Mouse (Mus musculus) kidney, embryonic 16.5 days (tissue): ENCODE results near the gene Gm20696. TPM values are rescaled to one million over a fixed set of nuclear protein-coding genes. Genes with fewer than 3 reads are reported as not detected.

Experiments used
- ATAC-seq: fragments of 200-750 bp; cut with Nextera tagmentation; 2 replicates; pipeline ENCODE4 v1.8.0; 2017; ENCODE audit warnings: moderate TSS enrichment; ENCODE audit not compliant: low FRiP score, low TSS enrichment
- H3K27ac ChIP-seq: fragments of 300-500 bp; sonication (generic); 2 replicates; pipeline ENCODE4 v1.5.1; 2014; ENCODE audit warnings: low read length
- H3K27me3 ChIP-seq: fragments of 300-500 bp; sonication (generic); 2 replicates; pipeline ENCODE4 v1.6.1; 2014; ENCODE audit warnings: low read length, control low read depth, mixed read lengths; ENCODE audit not compliant: insufficient read depth
- H3K36me3 ChIP-seq: fragments of 300-500 bp; sonication (generic); 2 replicates; pipeline ENCODE4 v1.6.1; 2014; ENCODE audit warnings: low read length, control low read depth, mixed read lengths; ENCODE audit not compliant: insufficient read depth
- H3K4me1 ChIP-seq: fragments of 300-500 bp; sonication (generic); 2 replicates; pipeline ENCODE4 v1.6.1; 2014; ENCODE audit warnings: low read length, control low read depth, mixed read lengths; ENCODE audit not compliant: insufficient read depth
- H3K4me2 ChIP-seq: fragments of 300-500 bp; sonication (generic); replicated peaks from 2 replicates; pipeline ENCODE4 v1.6.1; 2014; ENCODE audit warnings: low read depth, low read length
- H3K4me3 ChIP-seq: fragments of 300-500 bp; sonication (generic); 2 replicates; pipeline ENCODE4 v1.5.1; 2014; ENCODE audit warnings: mild to moderate bottlenecking, low read length
- H3K9ac ChIP-seq: fragments of 300-500 bp; sonication (generic); replicated peaks from 2 replicates; pipeline ENCODE4 v1.6.1; 2014; ENCODE audit warnings: low read length
- H3K9me3 ChIP-seq: fragments of 300-500 bp; sonication (generic); 2 replicates; pipeline ENCODE4 v1.6.1; 2016; ENCODE audit warnings: low read length, control low read depth
- WGBS: fragments of 180-500 bp; shearing (Covaris S2); extraction: QIAGEN DNeasy Blood & Tissue Kit; methylation state at CpG from one replicate; pipeline ENCODE4 v1.1.7; 2014; 5-methylcytosine and 5-hydroxymethylcytosine counted together
- polyA plus RNA-seq: library from polyadenylated mRNA; unstranded; fragments of >200 nt; fragmentation: Nextera tagmentation; extraction: Ambion mirVana; gene quantifications from 2 replicates; pipeline ENCODE4 v1.2.1, GENCODE M21; 2015

The Gm20696 gene
- polyA plus RNA-seq, 1 experiment from 2014 or later, result 1.7 TPM

- no peak overlapping the region for H3K4me3 ChIP-seq
- no peak for ATAC-seq
- H3K4me1 ChIP-seq, result peaks cover 4% of the 10 kb centered on the region; the same call in 1 of the 2 replicates
- no peak overlapping the region for H3K9ac ChIP-seq
- no peak overlapping the region for H3K4me2 ChIP-seq
- 85% methylated on average over 3 of the region's 3 CpGs for whole genome bisulfite sequencing
- H3K27ac ChIP-seq, result no peak overlapping the region
- H3K36me3 ChIP-seq, result no peaks in the 10 kb centered on the region
- no peaks in the 10 kb centered on the region for H3K9me3 ChIP-seq
- no peaks in the 10 kb centered on the region for H3K27me3 ChIP-seq
Measured at GRCm38 (mm10) chr6:99343815-99344214, 322.8 kb downstream of the Gm20696 start.

- Histone ChIP-seq H3K9me3 (no peaks in the 10 kb centered on the region), H3K9ac (no peak overlapping the region), H3K4me2 (no peak overlapping the region), H3K27me3 (no peaks in the 10 kb centered on the region), H3K4me3 (no peak overlapping the region), H3K27ac (no peak overlapping the region), H3K36me3 (no peaks in the 10 kb centered on the region), H3K4me1 (peaks cover 16% of the 10 kb centered on the region)
- ATAC-seq, result no peak
- whole genome bisulfite sequencing, result 95% methylated on average over 3 of the region's 3 CpGs
Measured at GRCm38 (mm10) chr6:99342416-99342815, 324.2 kb downstream of the Gm20696 start.

- no peaks in the 10 kb centered on the region for H3K27me3 ChIP-seq
- no peak overlapping the region for H3K27ac ChIP-seq
- H3K36me3 ChIP-seq, result no peaks in the 10 kb centered on the region
- H3K4me2 ChIP-seq, result no peak overlapping the region
- H3K9ac ChIP-seq, result no peak overlapping the region
- 88% methylated on average over 4 of the region's 4 CpGs for WGBS
- peaks cover 28% of the 10 kb centered on the region for H3K4me1 ChIP-seq
- no peaks in the 10 kb centered on the region for H3K9me3 ChIP-seq
- no peak overlapping the region for H3K4me3 ChIP-seq
- ATAC-seq, result no peak
Measured at GRCm38 (mm10) chr6:99340902-99341301, 325.7 kb downstream of the Gm20696 start.

GRCm38 (mm10) chr6:99339986-99340721, 326.4 kb downstream of the Gm20696 start:
- WGBS, result 89% methylated on average over 10 of the region's 10 CpGs

DNA sequence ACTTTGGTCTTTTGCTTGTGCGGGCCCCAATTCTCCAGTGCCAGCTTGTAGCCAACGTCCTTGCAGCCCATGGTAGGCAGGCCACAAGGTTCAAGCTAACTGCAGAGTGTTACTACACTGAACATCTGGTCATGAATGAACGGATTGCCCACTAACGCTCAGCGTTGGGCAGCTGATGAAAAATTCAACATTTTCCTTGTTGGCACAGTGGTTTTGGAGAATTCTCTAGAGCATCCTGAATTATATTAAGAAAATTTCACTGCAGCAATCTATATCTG, 327.3 kb downstream of the Gm20696 start:
- no peak overlapping the region for H3K4me3 ChIP-seq

More at GRCm38 (mm10) chr6:99339986-99340721, 326.4 kb downstream of the Gm20696 start:
- Histone ChIP-seq H3K4me1 (peaks cover 35% of the 10 kb centered on the region), H3K9me3 (no peaks in the 10 kb centered on the region), H3K27ac (no peak overlapping the region), H3K4me2 (no peak overlapping the region), H3K36me3 (no peaks in the 10 kb centered on the region), H3K27me3 (no peaks in the 10 kb centered on the region), H3K9ac (no peak overlapping the region), H3K4me3 (no peak overlapping the region)
- ATAC-seq, result no peak

GRCm38 (mm10) chr6:99338593-99339342, 327.8 kb downstream of the Gm20696 start:
- Histone ChIP-seq H3K27ac (no peak overlapping the region), H3K4me2 (no peak overlapping the region), H3K4me1 (peaks cover 36% of the 10 kb centered on the region), H3K9ac (no peak overlapping the region), H3K4me3 (no peak overlapping the region), H3K27me3 (no peaks in the 10 kb centered on the region), H3K9me3 (no peaks in the 10 kb centered on the region), H3K36me3 (no peaks in the 10 kb centered on the region)
- no peak for ATAC-seq
- WGBS, result 45% methylated on average over 9 of the region's 9 CpGs

More for the DNA sequence above, 327.3 kb downstream of the Gm20696 start:
- H3K9me3 ChIP-seq, result no peaks in the 10 kb centered on the region
- no peak overlapping the region for H3K27ac ChIP-seq
- no peak for ATAC-seq
- H3K9ac ChIP-seq, result no peak overlapping the region
- WGBS, result 33% methylated on average over 5 of the region's 5 CpGs
- H3K4me1 ChIP-seq, result peaks cover 36% of the 10 kb centered on the region
- H3K36me3 ChIP-seq, result no peaks in the 10 kb centered on the region
- H3K4me2 ChIP-seq, result no peak overlapping the region
- H3K27me3 ChIP-seq, result no peaks in the 10 kb centered on the region

- ATAC-seq, result no peak
- Histone ChIP-seq H3K27me3 (peaks cover under 1% of the 10 kb centered on the region; the same call in 1 of the 2 replicates), H3K4me2 (no peak overlapping the region), H3K9me3 (no peaks in the 10 kb centered on the region), H3K4me3 (no peak overlapping the region), H3K4me1 (peaks cover 36% of the 10 kb centered on the region), H3K36me3 (no peaks in the 10 kb centered on the region), H3K27ac (no peak overlapping the region), H3K9ac (no peak overlapping the region)
- WGBS, result 25% methylated on average over 3 of the region's 3 CpGs
Measured at GRCm38 (mm10) chr6:99338174-99338573, 328.4 kb downstream of the Gm20696 start.

GRCm38 (mm10) chr6:99337575-99337974, 329.0 kb downstream of the Gm20696 start:
- H3K9ac ChIP-seq, result no peak overlapping the region
- ATAC-seq, result no peak
- no peaks in the 10 kb centered on the region for H3K9me3 ChIP-seq
- H3K4me2 ChIP-seq, result no peak overlapping the region
- H3K4me1 ChIP-seq, result peaks cover 36% of the 10 kb centered on the region
- peaks cover 2% of the 10 kb centered on the region; the same call in 1 of the 2 replicates for H3K27me3 ChIP-seq
- no peak overlapping the region for H3K4me3 ChIP-seq
- 36% methylated on average over 6 of the region's 6 CpGs for WGBS
- H3K36me3 ChIP-seq, result no peaks in the 10 kb centered on the region
- 0 out of 2 replicates have a peak overlapping the region, but pooled peaks have one; percentile 16 for H3K27ac ChIP-seq

GRCm38 (mm10) chr6:99336191-99336590, 330.4 kb downstream of the Gm20696 start:
- H3K9me3 ChIP-seq, result no peaks in the 10 kb centered on the region
- no peak overlapping the region for H3K9ac ChIP-seq
- WGBS, result 12% methylated on average over 5 of the region's 5 CpGs
- no peak for ATAC-seq
- H3K4me3 ChIP-seq, result no peak overlapping the region
- H3K4me2 ChIP-seq, result peak overlapping the region; percentile 2; the same call in 1 of the 2 replicates
- peaks cover 2% of the 10 kb centered on the region; the same call in 1 of the 2 replicates for H3K27me3 ChIP-seq
- H3K36me3 ChIP-seq, result no peaks in the 10 kb centered on the region
- H3K27ac ChIP-seq, result no peak overlapping the region
- peaks cover 36% of the 10 kb centered on the region for H3K4me1 ChIP-seq
